Mouse (Mus musculus): Measurements from ENCODE around the gene Mocs1.

The Mocs1 gene

DNA sequence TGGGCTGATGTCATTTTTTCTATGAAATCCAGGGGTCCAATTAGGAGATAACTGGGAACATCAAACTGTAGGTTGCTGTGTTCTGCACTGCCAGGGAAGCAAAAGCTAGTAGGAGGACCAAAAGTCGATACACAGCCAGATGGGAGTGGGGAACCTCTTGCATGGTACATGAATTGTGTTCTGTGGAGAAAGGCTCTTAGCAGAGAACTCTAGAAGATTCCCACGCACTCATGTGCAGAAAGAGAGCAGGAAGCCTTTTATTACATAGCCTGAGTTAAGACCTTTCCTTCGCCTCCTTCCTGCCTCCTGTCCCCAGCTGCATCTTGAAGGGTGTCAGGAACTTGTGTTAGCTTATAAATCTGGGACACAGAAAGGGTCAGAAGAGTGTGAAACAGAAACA, 53.7 kb downstream of the Mocs1 start:
- peak; percentile 27 to 30 for DNase-seq (ENCODE audit: low spot score in 2 of 2)

- DNase-seq (ENCODE audit: low spot score in 2 of 2), result peak in 1 of 2 experiments; percentile 25
These were observed 56.3 kb downstream of the Mocs1 start for GRCm38 (mm10) chr17:49484435-49484834.

- DNase-seq (ENCODE audit: low spot score in 2 of 2), result no peak
These were observed 60.9 kb downstream of the Mocs1 start for GRCm38 (mm10) chr17:49489098-49489497.

- no peak for DNase-seq (ENCODE audit: low spot score in 2 of 2)
These were observed 65.1 kb downstream of the Mocs1 start for GRCm38 (mm10) chr17:49493276-49493675.

- DNase-seq (ENCODE audit: low spot score in 2 of 2), result no peak
These were observed 70.0 kb downstream of the Mocs1 start for GRCm38 (mm10) chr17:49498169-49498568.

- DNase-seq (ENCODE audit: low spot score in 2 of 2), result no peak
These were observed 71.5 kb downstream of the Mocs1 start for GRCm38 (mm10) chr17:49499635-49500034.

- DNase-seq (ENCODE audit: low spot score in 2 of 2), result no peak
These were observed 72.1 kb downstream of the Mocs1 start for GRCm38 (mm10) chr17:49500234-49500633.

- DNase-seq (ENCODE audit: low spot score in 2 of 2), result no peak
These were observed 75.2 kb downstream of the Mocs1 start for GRCm38 (mm10) chr17:49503246-49503900.
